In genomic region chr7:48883525-48884265, GRCm38 (mm10) we compare ENCODE assay signal across 21 mouse cellular contexts. TPM values are rescaled to one million over a fixed set of nuclear protein-coding genes. Genes with fewer than 3 reads are reported as not detected.
"Had no signal": no experiment of that assay in that cellular context is flagged by ENCODE, and none has a peak within 500 bp of the region (broad histone marks: within the 10 kb centered on the region; RNA-seq: fewer than 3 reads in every experiment).

No protein-coding gene starts in this region.

- ATAC-seq: liver, postnatal 0 days; lung, postnatal 0 days; midbrain, embryonic 16.5 days had no signal

- DNase-seq: liver, postnatal 0 days; lung, adult 2 months; lung, postnatal 14 days; lung, postnatal 36 days; midbrain, embryonic 14.5 days; right cerebral cortex, postnatal 14 days; thymus, adult 2 months; thymus, postnatal 25 days; thymus, postnatal 4 days had no signal

- H3K4me2 ChIP-seq: midbrain, embryonic 12.5 days; neural tube, embryonic 12.5 days; stomach, embryonic 15.5 days had no signal

- H3K27me3 ChIP-seq: lung, embryonic 15.5 days; stomach, embryonic 15.5 days had no signal

- H3K36me3 ChIP-seq: lung, embryonic 15.5 days; midbrain, embryonic 12.5 days; neural tube, embryonic 12.5 days; stomach, embryonic 15.5 days had no signal

- H3K9me3 ChIP-seq: lung, embryonic 15.5 days; midbrain, embryonic 10.5 days; midbrain, embryonic 12.5 days; neural tube, embryonic 12.5 days; stomach, embryonic 15.5 days had no signal

- H3K4me3 ChIP-seq: midbrain, embryonic 10.5 days; midbrain, embryonic 12.5 days; neural tube, embryonic 12.5 days had no signal

- H3K27ac ChIP-seq: lung, embryonic 15.5 days; macrophage; midbrain, embryonic 10.5 days; midbrain, embryonic 12.5 days; neural tube, embryonic 12.5 days; stomach, embryonic 15.5 days; stomach, postnatal 0 days had no signal

- H3K9ac ChIP-seq: liver, postnatal 0 days; lung, embryonic 15.5 days; midbrain, embryonic 12.5 days; neural tube, embryonic 12.5 days; stomach, embryonic 15.5 days had no signal

RNA-seq across cellular contexts. Expression of gene Csrp3, which starts 35.9 kb away (rescaled TPM):
- total RNA-seq: neutrophil, adult 5-6 weeks had no signal
- polyA plus RNA-seq: macrophage; midbrain, embryonic 16.5 days; testis, adult 2 months; urinary bladder, adult 2 months had no signal
